Mouse (Mus musculus): ENCODE measurements around the gene Hs6st2. TPM values are rescaled to one million over a fixed set of nuclear protein-coding genes. Genes with fewer than 3 reads are reported as not detected.

The Hs6st2 gene
- polyA plus RNA-seq, 1 experiment from 2014 or later: 33.0 TPM

GRCm38 (mm10) chrX:51535226-51535625 lies 146.4 kb downstream of the Hs6st2 start:
- no peaks in the 10 kb centered on the region for H3K4me1 ChIP-seq
- H3K36me3 ChIP-seq: no peaks in the 10 kb centered on the region
- no peaks in the 10 kb centered on the region for H3K27me3 ChIP-seq (ENCODE audit: insufficient read depth, poor library complexity, severe bottlenecking)
- 86% methylated on average over 6 of the region's 6 CpGs for WGBS
- H3K27ac ChIP-seq: no peak overlapping the region
- no peak for DNase-seq (ENCODE audit: low spot score)
- H3K4me3 ChIP-seq: no peak overlapping the region
- H3K9me3 ChIP-seq: no peaks in the 10 kb centered on the region

DNA sequence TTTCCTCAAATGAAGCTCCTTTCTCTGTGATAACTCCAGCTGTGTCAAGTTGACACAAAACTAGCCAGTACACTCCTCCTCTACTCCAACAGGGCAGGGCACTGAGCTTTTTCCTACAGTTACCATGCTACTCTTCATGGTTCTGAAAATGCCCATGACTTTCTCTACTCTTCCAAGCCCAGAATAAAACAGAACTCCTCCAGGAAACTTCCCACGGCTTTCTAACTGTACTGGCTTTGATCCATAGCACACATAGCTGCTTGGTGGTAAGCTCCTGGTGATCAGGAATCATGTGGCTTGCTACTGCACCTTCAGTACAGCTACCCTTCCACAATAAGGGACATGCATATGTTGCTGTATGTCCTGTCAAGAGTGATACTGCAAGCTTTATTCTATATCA lies 150.5 kb downstream of the Hs6st2 start:
- 81% methylated on average over 1 of the region's 1 CpGs for WGBS
- DNase-seq (ENCODE audit: low spot score): no peak
- no peaks in the 10 kb centered on the region for H3K36me3 ChIP-seq
- H3K27me3 ChIP-seq (ENCODE audit: insufficient read depth, poor library complexity, severe bottlenecking): no peaks in the 10 kb centered on the region
- H3K4me1 ChIP-seq: no peaks in the 10 kb centered on the region
- no peak overlapping the region for H3K4me3 ChIP-seq
- no peaks in the 10 kb centered on the region for H3K9me3 ChIP-seq
- H3K27ac ChIP-seq: no peak overlapping the region

GRCm38 (mm10) chrX:51528601-51529000 lies 153.1 kb downstream of the Hs6st2 start:
- no peak overlapping the region for H3K4me3 ChIP-seq
- no peak for DNase-seq (ENCODE audit: low spot score)
- no peaks in the 10 kb centered on the region for H3K4me1 ChIP-seq
- H3K27me3 ChIP-seq (ENCODE audit: insufficient read depth, poor library complexity, severe bottlenecking): no peaks in the 10 kb centered on the region
- no peak overlapping the region for H3K27ac ChIP-seq
- H3K9me3 ChIP-seq: no peaks in the 10 kb centered on the region
- H3K36me3 ChIP-seq: no peaks in the 10 kb centered on the region

GRCm38 (mm10) chrX:51514831-51515230 lies 166.8 kb downstream of the Hs6st2 start:
- 35% methylated on average over 1 of the region's 1 CpGs for whole genome bisulfite sequencing
- Histone ChIP-seq H3K36me3 (no peaks in the 10 kb centered on the region), H3K9me3 (no peaks in the 10 kb centered on the region), H3K27ac (peak overlapping the region; percentile 73), H3K27me3 (ENCODE audit: insufficient read depth, poor library complexity, severe bottlenecking) (no peaks in the 10 kb centered on the region), H3K4me3 (no peak overlapping the region), H3K4me1 (0 out of 2 replicates have a peak, but pooled peaks cover 5% of the 10 kb centered on the region)
- DNase-seq (ENCODE audit: low spot score): peak; percentile 78

DNA sequence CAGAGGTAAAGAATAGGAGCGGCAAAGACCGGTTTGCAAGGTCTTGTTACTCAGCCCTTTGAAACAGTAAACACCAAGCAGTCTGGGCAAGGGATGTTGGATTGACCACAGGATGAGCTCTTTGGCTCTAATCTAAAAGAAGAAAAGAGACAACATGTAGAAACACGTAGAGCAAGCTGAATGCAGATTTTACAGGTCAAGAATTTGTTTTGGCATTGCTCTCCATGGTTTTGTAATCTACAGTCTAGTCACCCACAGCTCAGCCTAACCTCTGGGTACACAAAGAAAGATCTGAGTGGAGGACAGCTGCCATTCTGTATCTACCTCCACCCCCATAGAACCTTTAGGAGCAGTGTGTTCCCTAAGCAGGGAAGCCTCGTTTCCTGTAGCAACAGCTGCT lies 175.1 kb downstream of the Hs6st2 start:
- no peak for DNase-seq (ENCODE audit: low spot score)
- no peak overlapping the region for H3K4me3 ChIP-seq
- H3K9me3 ChIP-seq: no peaks in the 10 kb centered on the region
- no peak overlapping the region for H3K27ac ChIP-seq
- no peaks in the 10 kb centered on the region for H3K36me3 ChIP-seq
- no peaks in the 10 kb centered on the region for H3K4me1 ChIP-seq
- no peaks in the 10 kb centered on the region for H3K27me3 ChIP-seq (ENCODE audit: insufficient read depth, poor library complexity, severe bottlenecking)
- 63% methylated on average over 4 of the region's 4 CpGs for WGBS

DNA sequence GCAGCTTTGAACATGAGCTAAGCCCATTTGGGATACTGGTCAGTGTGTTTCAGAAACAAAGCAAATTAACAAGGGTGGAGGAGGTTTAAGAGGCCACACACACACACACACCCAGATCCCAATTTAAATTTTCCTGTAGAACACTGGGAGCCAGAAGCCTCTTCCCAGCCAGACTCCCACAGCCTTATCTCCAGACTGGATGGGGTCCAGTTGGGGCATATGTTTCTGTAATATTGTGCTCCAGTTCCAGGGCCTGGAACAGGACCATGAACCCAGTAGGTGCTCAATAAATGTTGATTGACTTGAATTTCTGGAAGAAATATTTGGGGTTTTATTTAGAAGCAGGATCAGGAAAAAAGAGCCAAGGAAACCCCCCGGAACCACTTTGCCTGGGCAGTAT lies 176.0 kb downstream of the Hs6st2 start:
- Histone ChIP-seq H3K27ac (no peak overlapping the region), H3K4me1 (no peaks in the 10 kb centered on the region), H3K4me3 (no peak overlapping the region), H3K9me3 (no peaks in the 10 kb centered on the region), H3K36me3 (no peaks in the 10 kb centered on the region), H3K27me3 (ENCODE audit: insufficient read depth, poor library complexity, severe bottlenecking) (no peaks in the 10 kb centered on the region)
- 65% methylated on average over 1 of the region's 1 CpGs for WGBS
- no peak for DNase-seq (ENCODE audit: low spot score)

DNA sequence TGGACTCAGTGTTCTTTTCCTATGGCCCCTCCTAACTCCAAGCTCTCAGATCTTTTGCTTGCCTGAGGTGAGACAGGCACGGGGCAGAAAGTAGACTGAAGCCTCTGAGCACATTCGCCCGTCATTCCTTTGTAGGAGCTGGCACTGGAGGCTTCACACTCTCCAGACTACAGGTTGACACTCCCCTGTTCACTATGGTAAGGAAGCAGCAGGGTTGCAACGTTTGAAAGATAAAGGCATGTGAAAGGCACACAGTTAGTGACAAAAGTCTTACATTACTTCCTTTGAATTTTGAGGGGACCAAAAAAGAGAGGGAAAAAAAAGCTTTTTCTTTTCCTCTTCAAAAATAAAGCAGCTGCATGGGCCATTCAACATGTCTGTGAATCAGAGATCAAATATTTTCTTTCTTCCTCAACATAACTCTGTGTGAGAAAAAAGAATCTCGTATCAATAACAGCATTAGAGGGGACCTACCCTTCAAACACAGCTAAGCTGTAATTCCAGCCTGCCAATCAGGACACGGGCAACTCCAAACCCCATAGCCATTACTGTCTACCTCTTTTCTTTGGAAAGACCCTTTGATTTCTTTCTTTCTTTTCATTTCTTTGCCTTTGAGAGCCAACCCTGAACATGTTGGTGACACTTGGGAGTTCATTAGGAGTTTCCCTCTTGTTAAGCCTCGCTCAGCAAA lies 177.7 kb downstream of the Hs6st2 start:
- Histone ChIP-seq H3K27me3 (ENCODE audit: insufficient read depth, poor library complexity, severe bottlenecking) (no peaks in the 10 kb centered on the region), H3K27ac (no peak overlapping the region), H3K9me3 (no peaks in the 10 kb centered on the region), H3K4me3 (no peak overlapping the region), H3K4me1 (no peaks in the 10 kb centered on the region), H3K36me3 (no peaks in the 10 kb centered on the region)
- no peak for DNase-seq (ENCODE audit: low spot score)
- 54% methylated on average over 7 of the region's 7 CpGs for WGBS

DNA sequence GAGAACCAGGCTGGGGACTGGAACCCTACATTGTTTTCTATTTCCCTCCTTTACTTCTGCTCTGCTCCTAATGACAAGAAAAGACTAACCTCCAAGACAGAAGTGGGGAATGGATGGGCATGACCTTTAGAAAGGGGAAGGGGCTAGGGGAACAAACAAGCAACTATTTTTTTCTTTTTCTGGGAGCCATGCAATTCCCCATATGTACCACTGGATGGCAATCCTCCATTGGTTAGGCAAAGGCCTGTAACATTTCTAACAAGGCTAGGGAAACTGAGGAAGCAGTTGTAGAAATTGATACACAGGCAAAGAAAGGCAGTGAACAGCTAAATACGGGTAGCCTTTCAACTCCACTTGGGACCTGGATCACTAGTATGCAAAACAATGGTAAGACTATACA lies 183.8 kb downstream of the Hs6st2 start:
- Histone ChIP-seq H3K36me3 (no peaks in the 10 kb centered on the region), H3K4me3 (no peak overlapping the region), H3K4me1 (no peaks in the 10 kb centered on the region), H3K27ac (no peak overlapping the region), H3K9me3 (no peaks in the 10 kb centered on the region), H3K27me3 (ENCODE audit: insufficient read depth, poor library complexity, severe bottlenecking) (no peaks in the 10 kb centered on the region)
- WGBS: 48% methylated on average over 1 of the region's 1 CpGs
- no peak for DNase-seq (ENCODE audit: low spot score)

- DNase-seq (ENCODE audit: low spot score): no peak
- Histone ChIP-seq H3K36me3 (no peaks in the 10 kb centered on the region), H3K4me1 (no peaks in the 10 kb centered on the region), H3K4me3 (no peak overlapping the region), H3K9me3 (no peaks in the 10 kb centered on the region), H3K27me3 (ENCODE audit: insufficient read depth, poor library complexity, severe bottlenecking) (no peaks in the 10 kb centered on the region), H3K27ac (no peak overlapping the region)
Measured at GRCm38 (mm10) chrX:51488374-51488773, 193.3 kb downstream of the Hs6st2 start.

GRCm38 (mm10) chrX:51469411-51469810 lies 212.2 kb downstream of the Hs6st2 start:
- WGBS: 76% methylated on average over 4 of the region's 4 CpGs
- H3K9me3 ChIP-seq: no peaks in the 10 kb centered on the region
- no peaks in the 10 kb centered on the region for H3K27me3 ChIP-seq (ENCODE audit: insufficient read depth, poor library complexity, severe bottlenecking)
- no peak overlapping the region for H3K27ac ChIP-seq
- no peak overlapping the region for H3K4me3 ChIP-seq
- no peak for DNase-seq (ENCODE audit: low spot score)
- H3K36me3 ChIP-seq: no peaks in the 10 kb centered on the region
- no peaks in the 10 kb centered on the region for H3K4me1 ChIP-seq

- DNase-seq (ENCODE audit: low spot score): no peak
- Histone ChIP-seq H3K27me3 (ENCODE audit: insufficient read depth, poor library complexity, severe bottlenecking) (no peaks in the 10 kb centered on the region), H3K9me3 (no peaks in the 10 kb centered on the region), H3K27ac (no peak overlapping the region), H3K36me3 (no peaks in the 10 kb centered on the region), H3K4me3 (no peak overlapping the region), H3K4me1 (no peaks in the 10 kb centered on the region)
- 72% methylated on average over 3 of the region's 3 CpGs for WGBS
Measured at GRCm38 (mm10) chrX:51461413-51461812, 220.2 kb downstream of the Hs6st2 start.

- H3K4me3 ChIP-seq: no peak overlapping the region
- no peak for DNase-seq (ENCODE audit: low spot score)
- 74% methylated on average over 4 of the region's 4 CpGs for WGBS
- no peaks in the 10 kb centered on the region for H3K27me3 ChIP-seq (ENCODE audit: insufficient read depth, poor library complexity, severe bottlenecking)
- H3K27ac ChIP-seq: no peak overlapping the region
- H3K4me1 ChIP-seq: no peaks in the 10 kb centered on the region
- no peaks in the 10 kb centered on the region for H3K36me3 ChIP-seq
- H3K9me3 ChIP-seq: no peaks in the 10 kb centered on the region
Measured at GRCm38 (mm10) chrX:51443366-51443765, 238.3 kb downstream of the Hs6st2 start.

DNA sequence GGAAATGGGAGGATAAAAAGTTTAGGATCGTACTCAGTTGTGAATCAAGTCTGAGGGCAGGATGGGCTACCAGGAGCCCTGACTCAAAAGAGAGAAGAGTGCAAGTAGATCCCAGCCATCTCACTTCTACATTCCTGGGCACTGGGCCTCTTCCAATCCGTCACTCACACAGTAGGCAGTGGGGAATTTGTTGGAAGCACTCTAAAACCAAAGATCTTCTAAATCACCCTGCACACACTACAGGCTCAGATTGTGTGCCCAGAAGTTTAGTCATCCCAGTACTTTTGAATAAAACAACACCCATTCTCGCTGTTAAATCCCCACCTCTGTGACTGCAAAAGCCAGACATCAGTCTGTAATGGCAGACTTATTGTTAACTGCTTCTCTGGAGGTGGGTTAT lies 249.9 kb downstream of the Hs6st2 start:
- H3K9me3 ChIP-seq: no peaks in the 10 kb centered on the region
- H3K27ac ChIP-seq: no peak overlapping the region
- no peaks in the 10 kb centered on the region for H3K27me3 ChIP-seq (ENCODE audit: insufficient read depth, poor library complexity, severe bottlenecking)
- WGBS: 64% methylated on average over 3 of the region's 3 CpGs
- H3K36me3 ChIP-seq: no peaks in the 10 kb centered on the region
- H3K4me1 ChIP-seq: no peaks in the 10 kb centered on the region
- H3K4me3 ChIP-seq: no peak overlapping the region
- no peak for DNase-seq (ENCODE audit: low spot score)

DNA sequence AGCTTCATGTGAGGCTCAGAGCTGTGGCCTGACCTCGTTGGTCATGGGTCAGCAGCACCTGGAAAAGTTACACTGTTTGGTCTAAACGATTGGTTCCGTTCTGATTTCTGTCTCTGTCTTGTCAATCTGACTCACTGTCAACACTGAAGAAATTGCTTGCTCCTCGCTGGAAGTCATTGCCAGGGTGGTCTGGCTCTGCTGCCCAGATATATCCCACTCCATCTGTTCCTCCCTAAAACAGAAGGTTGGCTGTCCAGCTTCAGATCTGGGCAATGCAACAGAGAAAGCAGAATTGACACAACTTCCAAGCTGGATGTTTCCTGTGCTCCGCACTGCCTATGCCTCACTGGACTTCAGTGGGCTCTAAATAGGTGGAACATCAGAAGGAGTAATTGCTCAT lies 256.6 kb downstream of the Hs6st2 start:
- Histone ChIP-seq H3K27me3 (ENCODE audit: insufficient read depth, poor library complexity, severe bottlenecking) (no peaks in the 10 kb centered on the region), H3K36me3 (no peaks in the 10 kb centered on the region), H3K27ac (no peak overlapping the region), H3K4me1 (no peaks in the 10 kb centered on the region), H3K4me3 (no peak overlapping the region), H3K9me3 (no peaks in the 10 kb centered on the region)
- DNase-seq (ENCODE audit: low spot score): no peak
- WGBS: 81% methylated on average over 5 of the region's 5 CpGs

Data from heart, embryonic 10.5 days (tissue).